Mouse (Mus musculus) kidney, adult 18-20 months (tissue): ENCODE data around the gene Gm4201.
"Not testable (repeated sequence)": the region's sequence is repeated elsewhere in the genome, so short reads cannot be mapped to it uniquely, and the experiment has no call there.

ENCODE experiments used
- DNase-seq: peaks from one replicate; pipeline ENCODE4 v3.0.0; 2021

Gene Gm4201

GRCm38 (mm10) chr7:22565243-22565642, at the start of gene Gm4201:
Gene Gm4201, minus strand, starts transcription at chr7:22565343.
- not testable (repeated sequence) for DNase-seq

- DNase-seq = not testable (repeated sequence)
Observed at GRCm38 (mm10) chr7:22588027-22588426, 22.9 kb upstream of the Gm4201 start, which contains the start of gene Gm4565. Gene Gm4565, minus strand, starts transcription at chr7:22588127.

- DNase-seq = not testable (repeated sequence)
Observed at GRCm38 (mm10) chr7:22534787-22535186, 30.4 kb downstream of the Gm4201 start, which contains the start of gene Gm8677. Gene Gm8677, minus strand, starts transcription at chr7:22534887.

- not testable (repeated sequence) for DNase-seq
Observed at GRCm38 (mm10) chr7:22522667-22523066, 42.5 kb downstream of the Gm4201 start, which contains the start of gene Vmn1r152. Gene Vmn1r152, plus strand, starts transcription at chr7:22522967.
